Comparison of ENCODE assay signal across 9 mouse cellular contexts in genomic region chr12:8889117-8889665, GRCm38 (mm10). TPM values are rescaled to one million over a fixed set of nuclear protein-coding genes. Genes with fewer than 3 reads are reported as not detected.
DNase-seq lines count a peak whose midpoint lies in the region; ATAC-seq and TF ChIP-seq lines count a peak whose summit lies in the region.
"Had no signal": no experiment of that assay in that cellular context is flagged by ENCODE, and none has a peak within 500 bp of the region (broad histone marks: within the 10 kb centered on the region; RNA-seq: fewer than 3 reads in every experiment).

No protein-coding gene starts in this region.

- peak; percentile 68 for DNase-seq in neural tube, embryonic 10.5 days (ENCODE audit: extremely low spot score, low spot score)
- DNase-seq in c-Kit-positive CD71-negative TER-119-negative erythroid progenitor cells, embryonic 14.5 days (ENCODE audit: low read depth), result peak; percentile 66
- peak; percentile 83 for DNase-seq in limb, embryonic 10.5 days (ENCODE audit: low spot score)
- DNase-seq in neural tube, embryonic 11.5 days (ENCODE audit: low spot score), result peak; percentile 70

- no peak overlapping the region for H3K4me2 ChIP-seq in neural tube, embryonic 15.5 days
- H3K4me2 ChIP-seq in forebrain, embryonic 15.5 days (replicated peaks), result no peak overlapping the region
- no peak overlapping the region for H3K4me2 ChIP-seq in neural tube, embryonic 11.5 days (ENCODE audit: low read depth)

- no peak overlapping the region for H3K4me3 ChIP-seq in neural tube, embryonic 15.5 days (replicated peaks)
- H3K4me3 ChIP-seq in forebrain, embryonic 15.5 days, result no peak overlapping the region
- no peak overlapping the region for H3K4me3 ChIP-seq in limb, embryonic 10.5 days
- no peak overlapping the region for H3K4me3 ChIP-seq in neural tube, embryonic 11.5 days (ENCODE audit: low read depth, low read length)
- no peak overlapping the region for H3K4me3 ChIP-seq in testis, adult 2 months (ENCODE audit: control insufficient read depth, low read depth, low read length)
- H3K4me3 ChIP-seq: erythroblast, embryonic 14.5 days had no signal

- peak; percentile 66; the same call in 1 of the 2 replicates for TF ChIP-seq CTCF in testis, adult 2 months (IDR thresholded peaks at IDR 0.05; ENCODE audit: control insufficient read depth, insufficient read depth, insufficient replicate concordance, low read depth, low read length)

- ATAC-seq in neural tube, embryonic 15.5 days (ENCODE audit: low FRiP score), result no peak
- ATAC-seq in forebrain, embryonic 15.5 days (replicated peaks), result peak; percentile 60; the same call in 1 of the 2 replicates
- peak; percentile 88 for ATAC-seq in inflammation-experienced regulatory T-cells, adult 6 months
- ATAC-seq in neural tube, embryonic 11.5 days (ENCODE audit: insufficient read depth, low FRiP score, low TSS enrichment), result no peak

- no peaks in the 10 kb centered on the region for H3K27me3 ChIP-seq in neural tube, embryonic 15.5 days (replicated peaks)
- H3K27me3 ChIP-seq in forebrain, embryonic 15.5 days, result no peaks in the 10 kb centered on the region
- H3K27me3 ChIP-seq in limb, embryonic 10.5 days (ENCODE audit: low read depth, poor library complexity, severe bottlenecking), result no peaks in the 10 kb centered on the region
- H3K27me3 ChIP-seq in neural tube, embryonic 11.5 days (ENCODE audit: control insufficient read depth, insufficient read depth, low read length), result no peaks in the 10 kb centered on the region
- H3K27me3 ChIP-seq in testis, adult 2 months (ENCODE audit: control insufficient read depth, insufficient read depth, low read length), result no peaks in the 10 kb centered on the region

- WGBS in neural tube, embryonic 15.5 days, result 25% methylated on average over 10 of the region's 10 CpGs
- 21% methylated on average over 10 of the region's 10 CpGs for WGBS in forebrain, embryonic 15.5 days
- 15% methylated on average over 10 of the region's 10 CpGs for WGBS in limb, embryonic 10.5 days
- 20% methylated on average over 10 of the region's 10 CpGs for WGBS in neural tube, embryonic 11.5 days

- peaks cover 9% of the 10 kb centered on the region; the same call in 1 of the 2 replicates for H3K4me1 ChIP-seq in neural tube, embryonic 15.5 days
- peaks cover 10% of the 10 kb centered on the region; the same call in 1 of the 2 replicates for H3K4me1 ChIP-seq in forebrain, embryonic 15.5 days
- peaks cover 52% of the 10 kb centered on the region for H3K4me1 ChIP-seq in limb, embryonic 10.5 days
- peaks cover 7% of the 10 kb centered on the region for H3K4me1 ChIP-seq in neural tube, embryonic 11.5 days (ENCODE audit: control insufficient read depth, insufficient read depth, low read length)
- peaks cover 13% of the 10 kb centered on the region for H3K4me1 ChIP-seq in testis, adult 2 months (ENCODE audit: control insufficient read depth, insufficient read depth, low read length)

- H3K9ac ChIP-seq in neural tube, embryonic 15.5 days (replicated peaks), result no peak overlapping the region
- H3K9ac ChIP-seq in forebrain, embryonic 15.5 days (replicated peaks), result no peak overlapping the region
- H3K9ac ChIP-seq in neural tube, embryonic 11.5 days (ENCODE audit: low read length), result no peak overlapping the region

- H3K9me3 ChIP-seq in neural tube, embryonic 15.5 days (replicated peaks), result no peaks in the 10 kb centered on the region
- no peaks in the 10 kb centered on the region for H3K9me3 ChIP-seq in forebrain, embryonic 15.5 days
- no peaks in the 10 kb centered on the region for H3K9me3 ChIP-seq in limb, embryonic 10.5 days (replicated peaks)
- H3K9me3 ChIP-seq in neural tube, embryonic 11.5 days (ENCODE audit: control insufficient read depth, low read length), result no peaks in the 10 kb centered on the region

- no peak for TF ChIP-seq POLR2A in testis, adult 2 months (IDR thresholded peaks at IDR 0.05; ENCODE audit: control insufficient read depth, low read depth, low read length)

- no peaks in the 10 kb centered on the region for H3K36me3 ChIP-seq in neural tube, embryonic 15.5 days
- H3K36me3 ChIP-seq in forebrain, embryonic 15.5 days, result no peaks in the 10 kb centered on the region
- H3K36me3 ChIP-seq in limb, embryonic 10.5 days, result no peaks in the 10 kb centered on the region
- H3K36me3 ChIP-seq in neural tube, embryonic 11.5 days (ENCODE audit: control insufficient read depth, insufficient read depth, low read length), result no peaks in the 10 kb centered on the region; the same call in 1 of the 2 replicates
- no peaks in the 10 kb centered on the region for H3K36me3 ChIP-seq in testis, adult 2 months (ENCODE audit: control insufficient read depth, insufficient read depth, low read length)

- H3K27ac ChIP-seq in neural tube, embryonic 15.5 days (replicated peaks), result no peak overlapping the region
- no peak overlapping the region for H3K27ac ChIP-seq in forebrain, embryonic 15.5 days (replicated peaks)
- H3K27ac ChIP-seq in limb, embryonic 10.5 days, result peak overlapping the region; percentile 11; the same call in 1 of the 2 replicates
- H3K27ac ChIP-seq in neural tube, embryonic 11.5 days (ENCODE audit: low read depth, low read length), result no peak overlapping the region
- H3K27ac ChIP-seq in testis, adult 2 months (ENCODE audit: control insufficient read depth, insufficient read depth, low read depth, low read length), result no peak overlapping the region

RNA-seq across cellular contexts. Expression of gene Laptm4a, which starts 32.3 kb away (rescaled TPM):
- polyA plus RNA-seq in neural tube, embryonic 15.5 days (2015; fragmentation: Nextera tagmentation; extraction: Ambion mirVana), result 197 and 217 TPM in 2 replicates
- 258 and 292 TPM in 2 replicates for polyA plus RNA-seq in forebrain, embryonic 15.5 days (2015; fragmentation: Nextera tagmentation; extraction: Ambion mirVana)
- polyA plus RNA-seq in inflammation-experienced regulatory T-cells, adult 6 months (2017; shearing (Covaris generic)), result 100 to 1,000 TPM; 117 to 185 (median 137) TPM
- polyA plus RNA-seq in limb, embryonic 10.5 days (2016; fragmentation: Nextera tagmentation; extraction: Ambion mirVana), result 156 and 185 TPM in 2 replicates
- polyA plus RNA-seq in neural tube, embryonic 11.5 days (2014; fragmentation: Nextera tagmentation; extraction: Ambion mirVana), result 166 and 171 TPM in 2 replicates
- polyA plus RNA-seq in testis, adult 2 months (2012; rRNA removed), result 315 and 383 TPM in 2 replicates

RNA-seq across cellular contexts. Expression of gene Matn3, which starts 58.5 kb away (rescaled TPM):
- polyA plus RNA-seq in neural tube, embryonic 15.5 days (2015; fragmentation: Nextera tagmentation; extraction: Ambion mirVana), result 1.8 and 2.7 TPM in 2 replicates
- polyA plus RNA-seq in forebrain, embryonic 15.5 days (2015; fragmentation: Nextera tagmentation; extraction: Ambion mirVana), result 0.08 and 0.10 TPM in 2 replicates
- not detected for polyA plus RNA-seq in inflammation-experienced regulatory T-cells, adult 6 months (2017; shearing (Covaris generic))
- polyA plus RNA-seq in limb, embryonic 10.5 days (2016; fragmentation: Nextera tagmentation; extraction: Ambion mirVana), result 5.2 and 5.4 TPM in 2 replicates
- 1.7 and 2.7 TPM in 2 replicates for polyA plus RNA-seq in neural tube, embryonic 11.5 days (2014; fragmentation: Nextera tagmentation; extraction: Ambion mirVana)
- 0.07 and 0.18 TPM in 2 replicates for polyA plus RNA-seq in testis, adult 2 months (2012; rRNA removed)
- polyA plus RNA-seq: erythroblast, embryonic 14.5 days had no signal

Comparison
In these comparisons a context has a peak if more than half of its experiments do, and no peak if none do; other contexts are left out.
1. ATAC-seq: peak in forebrain, embryonic 15.5 days (single experiment) and inflammation-experienced regulatory T-cells, adult 6 months (single experiment); none in neural tube, embryonic 15.5 days (single experiment) and neural tube, embryonic 11.5 days (single experiment).
2. Peak in every context shown above with its lines, with median percentiles within 50 percentile points of each other: DNase-seq.